Mouse (Mus musculus) retina, postnatal 7 days (tissue): ENCODE results near the gene Olfr435.
"Not testable (repeated sequence)": the region's sequence is repeated elsewhere in the genome, so short reads cannot be mapped to it uniquely, and the experiment has no call there.

Experiments used
- DNase-seq: peaks from one replicate; pipeline ENCODE4 v3.0.0-alpha.2; 2012; ENCODE audit warnings: low read depth, low spot score

Gene Olfr435

DNA sequence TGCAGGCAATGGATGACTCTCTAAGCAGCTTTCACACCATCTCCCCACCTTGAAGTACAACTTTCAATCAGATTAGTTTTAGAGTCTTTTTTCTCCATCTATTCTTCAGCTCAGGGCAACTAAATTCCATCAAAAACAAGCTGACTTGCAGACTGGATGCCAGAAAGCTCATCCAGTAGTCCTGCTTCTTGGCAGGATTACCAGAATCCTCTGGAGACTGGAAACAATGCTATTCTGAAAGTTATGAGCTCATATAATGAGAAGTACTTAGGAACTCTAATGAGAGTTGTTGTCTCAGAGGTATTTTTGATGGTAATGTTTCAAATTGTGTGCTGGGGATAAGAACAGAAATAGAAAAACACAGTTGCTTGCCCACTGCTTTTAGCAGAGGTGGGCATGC is at the start of gene Olfr435:
TSS of gene Olfr435 (plus strand) at position 366 of the 400 bp plus-strand sequence.
- no peak for DNase-seq

DNA sequence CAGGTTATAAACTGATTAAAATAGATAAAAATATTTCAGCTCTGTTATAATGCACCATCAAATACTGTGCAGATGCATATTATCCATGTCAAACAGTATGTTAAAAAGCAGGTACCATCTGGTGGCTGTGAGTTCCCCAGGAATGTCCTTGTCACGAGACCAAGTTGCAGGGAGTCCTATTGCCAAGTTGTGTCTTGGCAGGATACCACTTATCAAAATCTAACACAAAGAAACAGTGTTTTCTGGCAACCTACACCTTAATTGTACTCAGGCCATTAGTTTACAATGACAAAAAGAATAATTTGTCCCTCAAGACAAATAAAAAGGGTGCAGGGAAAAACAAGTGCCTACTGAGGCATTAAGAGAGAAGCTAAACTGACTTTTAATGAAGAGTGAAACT is 37.4 kb upstream of the Olfr435 start:
- no peak for DNase-seq

DNA sequence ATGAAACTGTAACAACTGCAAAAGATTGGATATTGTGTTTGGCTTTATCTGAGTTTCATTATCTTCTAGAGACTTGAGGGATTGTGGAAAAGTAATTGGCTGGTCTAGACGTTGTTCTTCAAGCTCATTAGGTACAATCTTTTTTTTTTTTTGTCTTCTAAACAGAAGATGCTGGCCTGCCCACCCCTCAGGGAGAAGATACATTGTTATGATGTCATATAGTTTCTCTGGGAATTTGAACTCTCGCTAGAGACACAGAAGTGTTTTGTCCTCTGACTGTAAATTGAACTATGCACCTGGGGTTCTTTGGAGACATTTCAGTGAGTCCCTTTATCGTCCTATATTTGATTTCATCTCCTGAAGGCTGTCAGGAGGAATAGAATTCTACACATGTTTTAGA is 34.0 kb upstream of the Olfr435 start, which contains the start of gene Olfr437:
TSS of gene Olfr437 (plus strand) at position 301 of the 400 bp plus-strand sequence.
- no peak for DNase-seq

DNA sequence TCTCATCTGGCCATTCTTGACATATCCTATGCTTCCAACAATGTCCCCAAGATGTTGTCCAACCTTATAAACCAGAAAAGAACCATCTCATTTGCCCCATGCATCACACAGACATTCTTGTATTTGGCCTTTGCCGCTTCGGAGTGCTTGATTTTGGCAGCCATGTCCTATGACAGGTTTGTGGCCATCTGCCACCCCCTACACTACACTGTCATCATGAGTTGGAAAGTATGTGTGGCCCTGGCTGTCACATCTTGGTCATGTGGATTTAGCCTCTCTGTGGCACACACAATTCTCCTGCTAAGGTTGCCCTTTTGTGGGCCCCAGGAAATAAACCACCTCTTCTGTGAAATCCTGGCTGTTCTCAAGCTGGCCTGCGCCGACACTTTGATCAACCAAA is 29.7 kb upstream of the Olfr435 start:
- no peak for DNase-seq

DNA sequence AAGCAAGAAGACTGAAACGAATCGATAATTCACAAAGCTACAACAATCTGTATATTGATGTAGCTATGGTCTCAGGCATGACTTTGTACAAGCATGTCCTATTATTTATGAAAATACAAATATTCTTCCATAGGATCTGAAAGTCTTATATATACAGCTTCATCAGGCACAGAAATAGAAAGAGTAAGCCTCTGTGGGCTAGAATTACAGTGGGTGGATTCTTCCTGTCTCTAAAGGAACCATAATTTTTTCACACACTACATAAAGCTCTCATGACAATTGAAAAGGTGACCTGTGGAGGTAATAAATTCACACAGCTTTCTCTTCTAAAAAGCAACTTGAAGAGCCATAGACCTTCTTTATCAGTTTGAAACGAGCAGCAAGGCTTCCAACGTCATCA is 25.1 kb upstream of the Olfr435 start, which contains the start of gene Olfr13:
TSS of gene Olfr13 (plus strand) at position 301 of the 400 bp plus-strand sequence.
- DNase-seq: no peak

DNA sequence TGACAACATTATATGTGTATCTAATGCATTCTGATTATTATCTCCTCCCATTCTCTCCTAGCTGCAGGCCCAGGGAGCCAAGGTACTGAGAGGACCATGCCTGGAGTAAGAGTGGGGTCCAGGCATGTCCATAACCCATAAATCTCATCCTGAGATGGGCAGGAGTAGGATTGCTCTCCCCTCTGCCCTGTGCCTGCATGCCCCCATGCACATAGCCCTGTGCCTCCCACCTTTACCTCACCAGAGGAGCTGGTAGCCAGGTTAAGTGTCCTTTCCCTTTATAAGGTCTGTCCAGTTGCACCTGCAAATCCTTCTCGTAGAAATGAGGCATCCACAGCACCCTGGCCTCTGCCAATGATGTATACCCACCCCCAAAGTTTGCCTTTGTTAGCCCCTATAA is 18.8 kb upstream of the Olfr435 start:
- DNase-seq: no peak

DNA sequence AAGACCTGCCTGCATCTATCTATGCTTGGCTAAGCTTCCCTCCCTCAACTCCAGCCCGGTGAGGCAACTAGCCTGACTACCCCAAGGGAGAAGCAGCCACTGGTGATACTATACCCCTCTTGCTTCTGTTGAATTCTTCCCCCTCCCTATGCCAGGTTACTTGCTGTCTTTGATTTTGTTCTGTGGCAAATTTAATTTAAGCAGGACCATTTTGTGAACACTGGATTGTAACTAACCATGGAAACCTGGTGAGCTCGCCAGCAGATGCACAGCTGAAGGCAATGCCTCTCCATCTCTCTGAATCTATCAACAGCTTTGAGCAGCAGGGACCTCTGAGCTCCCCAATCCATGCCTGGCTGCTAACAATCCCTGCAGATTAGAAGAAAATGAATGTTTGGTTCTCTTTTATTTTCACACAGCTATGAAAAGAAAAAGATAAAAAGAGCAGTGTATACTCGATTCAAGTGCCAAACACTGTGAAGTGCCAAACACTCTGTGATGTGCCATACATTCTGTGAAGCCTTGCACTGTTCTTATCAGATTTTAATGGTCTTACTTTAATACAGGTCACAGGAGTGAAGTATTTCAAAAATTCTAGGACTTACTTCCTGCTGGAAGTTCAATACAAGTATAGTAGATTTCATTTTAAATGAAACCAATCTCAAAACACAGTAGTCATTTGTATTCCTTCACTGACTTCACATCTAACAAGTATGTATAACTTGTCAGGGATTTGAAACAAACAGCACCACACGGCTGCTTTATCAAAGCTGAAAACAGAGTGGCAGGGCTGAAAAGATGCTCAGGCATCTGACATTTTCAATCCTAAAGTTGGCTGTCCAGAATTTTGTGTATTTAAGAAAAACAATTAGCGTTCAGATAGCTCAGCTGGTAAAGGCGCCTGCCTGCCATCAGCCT is 18.1 kb upstream of the Olfr435 start:
- no peak for DNase-seq

DNA sequence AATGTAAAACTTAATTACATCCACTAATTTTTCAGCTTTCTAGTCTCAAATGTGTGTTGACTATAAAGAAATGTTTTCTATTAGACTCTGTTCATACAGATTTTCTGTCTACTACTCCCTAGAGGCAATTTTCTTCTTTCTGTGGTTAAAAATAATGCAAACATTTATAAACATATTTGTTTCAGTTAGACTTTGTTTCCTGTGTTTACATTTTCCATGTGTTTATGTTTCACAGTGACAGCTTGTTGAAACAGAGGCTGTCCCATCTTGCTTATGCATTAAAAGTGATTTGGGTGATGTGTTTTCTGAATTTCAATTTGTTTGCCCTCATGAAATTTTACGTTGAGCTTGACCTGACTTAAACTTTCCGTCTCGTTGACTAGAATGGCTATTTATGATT is 6.0 kb upstream of the Olfr435 start:
- no peak for DNase-seq

DNA sequence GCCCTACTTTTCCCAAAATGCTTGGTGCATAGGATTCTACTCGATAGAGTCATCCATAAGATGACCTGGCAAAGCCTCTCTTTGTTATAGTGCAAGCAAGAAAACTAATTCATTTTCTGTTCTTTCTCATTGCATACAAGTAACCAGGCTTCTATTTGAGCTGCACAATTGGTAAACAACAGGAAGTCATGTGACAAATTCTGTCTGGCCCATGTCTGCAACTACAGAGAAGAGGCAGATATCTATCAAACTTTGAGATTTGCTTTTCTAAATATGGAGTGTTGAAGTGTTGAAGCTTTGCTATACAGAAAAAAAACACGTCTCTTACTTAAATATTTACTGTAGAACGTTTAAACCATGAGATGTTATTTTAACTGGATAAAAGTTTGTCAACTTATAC is 1.1 kb downstream of the Olfr435 start:
- no peak for DNase-seq

DNA sequence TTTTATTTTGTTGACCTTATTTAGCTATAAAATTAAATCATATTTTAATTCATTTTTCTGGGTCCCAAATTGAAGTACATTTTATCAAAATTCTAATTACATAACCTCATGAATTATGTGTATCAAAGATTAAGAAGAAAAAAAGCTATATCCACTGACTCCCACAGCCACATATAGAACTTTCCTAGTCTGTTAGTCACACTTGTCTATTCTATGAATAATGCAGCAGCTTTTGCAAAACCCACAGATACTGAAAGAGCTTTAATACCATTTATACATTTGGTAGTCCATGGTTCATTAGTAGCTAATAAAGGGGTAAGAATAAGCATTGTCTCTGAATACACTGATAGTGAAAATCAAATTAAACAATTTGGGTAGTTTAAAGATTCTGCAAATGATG is 5.8 kb downstream of the Olfr435 start:
- no peak for DNase-seq

DNA sequence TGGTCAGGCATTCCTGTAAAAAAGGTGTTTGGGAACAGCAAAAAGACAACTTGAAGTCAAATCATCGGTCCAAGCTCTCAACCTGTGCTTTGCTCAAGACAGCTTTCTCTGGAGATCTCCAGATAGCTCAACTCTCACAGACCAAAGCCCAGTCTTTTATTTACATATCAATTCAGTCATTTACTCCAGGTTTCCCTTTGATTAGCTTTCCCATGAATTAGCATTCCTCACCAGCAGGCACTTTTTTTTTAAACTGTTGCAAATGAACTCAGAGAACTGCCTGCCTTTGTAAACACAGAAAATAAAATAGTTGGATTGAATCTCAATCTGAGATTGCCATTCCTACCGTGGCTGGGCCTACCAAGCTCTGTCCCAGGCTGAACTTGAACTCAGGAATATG is 8.4 kb downstream of the Olfr435 start:
- no peak for DNase-seq

DNA sequence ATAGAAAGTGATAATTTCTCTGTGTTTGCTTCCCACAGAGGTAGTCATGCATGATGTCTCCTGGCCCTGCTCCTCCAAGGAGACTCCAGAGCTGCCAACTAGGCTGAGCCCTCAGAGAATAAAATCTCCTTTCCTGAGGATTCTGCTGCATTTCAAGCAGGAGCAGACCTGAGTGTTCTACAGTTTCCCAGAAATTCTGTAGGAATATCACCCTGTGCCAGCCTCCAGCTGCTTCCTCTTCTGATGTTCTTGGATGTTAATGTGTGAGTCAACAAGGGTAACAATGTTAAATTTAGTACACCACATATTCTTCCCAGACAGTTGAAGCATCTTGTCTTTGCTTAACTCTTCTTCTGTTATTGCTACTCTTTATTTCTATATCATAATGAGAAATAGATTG is 15.9 kb downstream of the Olfr435 start, which contains the start of gene Olfr434:
TSS of gene Olfr434 (plus strand) at position 149 of the 400 bp plus-strand sequence.
- not testable (repeated sequence) for DNase-seq

DNA sequence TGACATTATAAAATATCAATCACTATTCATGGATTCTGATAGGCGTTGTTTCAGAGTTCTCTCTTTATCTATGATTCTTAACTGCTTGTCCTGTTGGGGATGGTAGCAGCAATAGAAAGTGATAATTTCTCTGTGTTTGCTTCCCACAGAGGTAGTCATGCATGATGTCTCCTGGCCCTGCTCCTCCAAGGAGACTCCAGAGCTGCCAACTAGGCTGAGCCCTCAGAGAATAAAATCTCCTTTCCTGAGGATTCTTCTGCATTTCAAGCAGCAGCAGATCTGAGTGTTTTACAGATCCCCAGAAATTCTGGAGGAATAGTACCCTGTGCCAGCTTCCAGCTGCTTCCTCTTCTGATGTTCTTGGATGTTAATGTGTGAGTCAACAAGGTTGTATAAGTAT is 34.3 kb downstream of the Olfr435 start, which contains the start of gene Olfr47:
TSS of gene Olfr47 (plus strand) at position 275 of the 400 bp plus-strand sequence.
- DNase-seq: not testable (repeated sequence)

DNA sequence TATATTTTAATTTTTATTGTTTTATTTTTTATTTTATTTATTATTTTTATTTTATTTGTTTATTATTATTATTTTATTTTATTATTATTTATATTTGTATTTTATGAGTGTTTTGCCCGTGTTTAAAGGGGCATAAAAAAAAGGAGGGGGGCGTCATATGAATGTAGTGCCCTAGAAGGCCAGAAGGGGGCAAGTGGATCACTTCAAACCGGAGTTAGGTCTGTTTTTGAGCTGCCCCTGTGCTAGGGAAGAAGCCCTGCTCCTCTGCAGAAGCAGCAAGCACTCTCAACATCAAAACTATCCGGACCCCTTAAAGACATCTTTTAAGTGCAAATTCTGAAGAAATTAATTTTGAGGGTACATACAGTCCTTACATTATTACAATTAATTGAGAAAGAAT is 45.1 kb downstream of the Olfr435 start:
- no peak for DNase-seq

DNA sequence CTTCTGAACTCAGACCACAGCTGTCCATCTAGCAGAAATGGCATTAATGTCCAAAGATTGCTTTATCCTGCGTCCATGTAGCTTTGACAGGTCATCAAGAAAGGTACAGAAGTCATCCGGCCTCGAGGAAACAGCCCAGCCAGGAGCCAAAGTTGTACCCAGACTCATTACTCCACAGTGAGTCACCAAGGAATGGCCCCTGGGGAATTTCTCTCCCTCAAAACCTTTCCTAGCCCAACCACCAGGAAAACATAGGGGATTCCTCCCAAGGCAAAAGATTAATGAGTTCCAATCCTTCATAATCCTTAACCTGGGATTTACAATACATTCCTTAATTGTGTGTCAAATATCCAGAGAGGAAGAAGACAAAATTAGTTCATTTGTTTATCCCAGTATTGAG is 50.5 kb downstream of the Olfr435 start:
- no peak for DNase-seq

DNA sequence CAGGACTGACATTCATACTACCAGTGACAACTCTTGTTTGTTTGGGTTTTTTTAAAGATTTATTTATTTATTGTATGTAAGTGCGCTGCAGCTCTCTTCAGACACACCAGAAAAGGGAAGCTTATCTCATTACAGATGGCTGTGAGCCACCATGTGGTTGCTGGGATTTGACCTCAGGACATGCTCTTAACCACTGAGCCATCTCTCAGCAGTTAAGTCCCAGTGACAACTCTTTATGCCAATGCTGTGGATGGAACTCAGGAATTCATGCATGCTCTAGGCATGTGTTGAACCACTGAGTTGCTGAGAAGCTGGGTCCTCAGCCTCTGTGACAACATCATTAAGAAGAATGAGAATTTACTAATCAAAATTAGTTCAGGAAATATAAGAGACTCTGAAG is 56.0 kb downstream of the Olfr435 start:
- DNase-seq: no peak
